9 mouse cellular contexts compared by ENCODE assay signal in the genomic region with DNA sequence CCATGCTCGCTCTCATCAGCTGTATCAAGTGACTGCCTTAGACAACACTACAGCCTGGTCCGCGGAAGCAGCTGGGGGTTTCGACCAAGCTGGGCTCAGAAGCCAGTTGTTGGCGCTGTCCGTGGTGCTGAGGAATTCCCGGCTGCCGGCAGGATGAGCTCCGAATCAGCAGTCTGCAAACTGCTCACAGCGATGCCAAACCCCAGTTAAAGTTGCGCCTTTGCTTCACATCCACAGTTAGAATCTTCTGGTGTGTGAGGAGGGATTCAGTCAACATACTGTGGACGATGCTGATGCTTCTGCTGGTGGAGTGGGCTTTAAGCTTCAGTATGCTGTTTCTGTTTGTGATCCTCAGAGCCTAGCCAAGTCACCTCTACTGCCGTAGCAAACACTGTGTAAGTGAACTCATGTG. TPM values are rescaled to one million over a fixed set of nuclear protein-coding genes. Genes with fewer than 3 reads are reported as not detected.
DNase-seq lines count a peak whose midpoint lies in the region; ATAC-seq lines count a peak whose summit lies in the region.
"Had no signal": no experiment of that assay in that cellular context is flagged by ENCODE, and none has a peak within 500 bp of the region (broad histone marks: within the 10 kb centered on the region; RNA-seq: fewer than 3 reads in every experiment).

A gene (plus strand): TSS at position 61 of the 412 bp plus-strand sequence.

- no peak for ATAC-seq in CD4-positive, CD25-positive, alpha-beta regulatory T cell, adult 4 months
- ATAC-seq in forebrain, embryonic 13.5 days: peak; percentile 77
- ATAC-seq in midbrain, embryonic 13.5 days: peak; percentile 85

- peak; percentile 1 for DNase-seq in CD4-positive, CD25-positive, alpha-beta regulatory T cell, adult 2 months (ENCODE audit: low read depth, low spot score)
- peak; percentile 81 for DNase-seq in adrenal gland, postnatal 14 days
- peak; percentile 1 for DNase-seq in induced T-regulatory cell, adult 2 months (ENCODE audit: low read depth)
- DNase-seq in left cerebral cortex, adult 18-20 months (ENCODE audit: low spot score in 2 of 2): peak; percentile 47 to 65
- DNase-seq in telencephalon, adult 2 months (ENCODE audit: low read depth, low spot score): peak; percentile 57

- H3K4me2 ChIP-seq in forebrain, embryonic 13.5 days: peak within 1 kb of the TSS; percentile 55
- peak within 1 kb of the TSS; percentile 52 for H3K4me2 ChIP-seq in midbrain, embryonic 13.5 days (replicated peaks)
- H3K4me2 ChIP-seq: heart, embryonic 13.5 days had no signal

- no peak within 1 kb of the TSS for H3K27ac ChIP-seq in forebrain, embryonic 13.5 days
- H3K27ac ChIP-seq in midbrain, embryonic 13.5 days: peak within 1 kb of the TSS; percentile 48; the same call in 1 of the 2 replicates
- H3K27ac ChIP-seq: heart, embryonic 13.5 days had no signal

- H3K9ac ChIP-seq in forebrain, embryonic 13.5 days: peak within 1 kb of the TSS; percentile 34; the same call in 1 of the 2 replicates
- peak within 1 kb of the TSS; percentile 43 for H3K9ac ChIP-seq in midbrain, embryonic 13.5 days (replicated peaks)
- H3K9ac ChIP-seq: heart, embryonic 13.5 days had no signal

- no peaks in the 10 kb centered on the region for H3K9me3 ChIP-seq in forebrain, embryonic 13.5 days (replicated peaks)
- no peaks in the 10 kb centered on the region for H3K9me3 ChIP-seq in midbrain, embryonic 13.5 days
- H3K9me3 ChIP-seq: heart, embryonic 13.5 days had no signal

- H3K4me3 ChIP-seq in forebrain, embryonic 13.5 days: peak within 1 kb of the TSS; percentile 28
- H3K4me3 ChIP-seq in midbrain, embryonic 13.5 days (replicated peaks): peak within 1 kb of the TSS; percentile 42
- H3K4me3 ChIP-seq: heart, embryonic 13.5 days had no signal

- no peaks in the 10 kb centered on the region for H3K36me3 ChIP-seq in forebrain, embryonic 13.5 days (ENCODE audit: poor library complexity, severe bottlenecking)
- no peaks in the 10 kb centered on the region for H3K36me3 ChIP-seq in midbrain, embryonic 13.5 days
- H3K36me3 ChIP-seq: heart, embryonic 13.5 days had no signal

- H3K27me3 ChIP-seq in forebrain, embryonic 13.5 days: no peaks in the 10 kb centered on the region
- no peaks in the 10 kb centered on the region for H3K27me3 ChIP-seq in midbrain, embryonic 13.5 days

- H3K4me1 ChIP-seq in forebrain, embryonic 13.5 days: no peaks in the 10 kb centered on the region
- H3K4me1 ChIP-seq in midbrain, embryonic 13.5 days (replicated peaks): 0 out of 2 replicates have a peak, but pooled peaks cover 11% of the 10 kb centered on the region
- H3K4me1 ChIP-seq: heart, embryonic 13.5 days had no signal

- 6% methylated on average over 13 of the region's 13 CpGs for WGBS in forebrain, embryonic 13.5 days
- 9% methylated on average over 13 of the region's 13 CpGs for WGBS in midbrain, embryonic 13.5 days

RNA-seq across cellular contexts. Expression of the gene that starts here (rescaled TPM):
- not detected for polyA plus RNA-seq in CD4-positive, CD25-positive, alpha-beta regulatory T cell, adult 4 months (2017; shearing (Covaris generic))
- 0.41 and 0.64 TPM in 2 replicates for total RNA-seq in adrenal gland, postnatal 14 days (2021)
- polyA plus RNA-seq in forebrain, embryonic 13.5 days (2015; fragmentation: Nextera tagmentation; extraction: Ambion mirVana): 1.7 and 1.8 TPM in 2 replicates
- 10 to 100 TPM in 1 of 2 experiments, 1 to 10 TPM in 1; 9.2 to 10.7 TPM for total RNA-seq in left cerebral cortex, adult 18-20 months (2021)
- polyA plus RNA-seq in midbrain, embryonic 13.5 days (2015; fragmentation: Nextera tagmentation; extraction: Ambion mirVana): 4.4 and 4.7 TPM in 2 replicates
- polyA plus RNA-seq: heart, embryonic 13.5 days had no signal

Comparison
In these comparisons a context has a peak if more than half of its experiments do, and no peak if none do; other contexts are left out.
1. Peak in DNase-seq in adrenal gland, postnatal 14 days; RNA of the gene not detected or under 1 TPM.
2. DNase-seq: peak in every context shown above with its lines; median percentile 81 in adrenal gland, postnatal 14 days; 57 in telencephalon, adult 2 months; 56 in left cerebral cortex, adult 18-20 months; 1 in CD4-positive, CD25-positive, alpha-beta regulatory T cell, adult 2 months; 1 in induced T-regulatory cell, adult 2 months.